Mouse (Mus musculus): ENCODE data around the gene Rnf224. TPM values are rescaled to one million over a fixed set of nuclear protein-coding genes. Genes with fewer than 3 reads are reported as not detected.

The Rnf224 gene
- polyA plus RNA-seq, 1 experiment from 2014 or later: not detected

DNA sequence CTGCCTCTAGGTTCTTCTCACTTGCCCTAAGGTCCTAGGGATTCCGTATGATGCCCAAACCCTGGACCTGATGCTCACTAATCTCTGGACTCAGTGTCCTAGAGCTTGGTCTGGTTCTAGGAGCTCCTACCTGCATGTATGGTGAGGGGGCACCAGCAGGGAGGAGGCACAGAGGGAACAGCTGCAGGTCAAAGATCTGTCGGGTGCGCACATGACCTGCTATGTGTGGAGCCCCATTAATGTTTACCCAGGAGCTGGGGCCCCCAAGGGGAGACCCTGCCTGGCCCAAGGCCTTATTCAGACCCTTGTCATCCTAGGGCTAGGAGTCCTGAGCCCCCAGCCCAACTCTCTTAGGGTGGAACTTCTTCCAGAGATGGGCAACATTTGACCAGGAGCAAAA is 2.5 kb downstream of the Rnf224 start, which contains the start of gene Slc34a3:
Slc34a3 (minus strand) TSS at position 315 of the 400 bp plus-strand sequence.
- H3K4me3 ChIP-seq: no peak within 1 kb of the TSS
- H3K9me3 ChIP-seq: no peaks in the 10 kb centered on the region
- no peaks in the 10 kb centered on the region for H3K36me3 ChIP-seq
- no peak within 1 kb of the TSS for H3K27ac ChIP-seq (replicated peaks)
- no peak within 1 kb of the TSS for H3K9ac ChIP-seq
- H3K4me1 ChIP-seq (replicated peaks): peaks cover 1% of the 10 kb centered on the region
- no peak for ATAC-seq (ENCODE audit: low read depth)
- no peaks in the 10 kb centered on the region; the same call in 1 of the 2 replicates for H3K27me3 ChIP-seq
- 79% methylated on average over 3 of the region's 3 CpGs for WGBS
- H3K4me2 ChIP-seq: no peak within 1 kb of the TSS

DNA sequence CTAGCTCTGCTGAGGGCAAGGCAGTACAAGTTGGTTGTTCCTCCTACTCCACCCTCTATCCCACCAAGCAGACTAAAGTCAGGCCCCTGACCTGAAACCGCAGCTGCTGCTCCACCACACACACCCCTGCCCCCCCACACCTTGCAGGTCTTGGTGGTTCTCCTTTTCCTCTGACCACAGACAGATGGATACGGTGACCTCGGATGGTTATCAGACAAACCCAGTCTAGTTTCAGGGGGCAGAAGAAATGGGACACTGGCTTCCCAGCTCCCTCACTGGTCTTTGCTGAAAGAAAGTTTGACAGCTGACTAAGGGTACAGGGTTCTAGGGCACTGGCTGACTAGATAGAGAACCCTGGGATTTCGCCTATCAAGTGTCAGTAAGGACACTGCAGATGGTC is 3.2 kb downstream of the Rnf224 start:
- no peak for ATAC-seq (ENCODE audit: low read depth)
- Histone ChIP-seq H3K36me3 (no peaks in the 10 kb centered on the region), H3K9me3 (no peaks in the 10 kb centered on the region), H3K4me3 (no peak overlapping the region), H3K4me1 (replicated peaks) (peaks cover 8% of the 10 kb centered on the region), H3K27me3 (no peaks in the 10 kb centered on the region; the same call in 1 of the 2 replicates), H3K4me2 (no peak overlapping the region), H3K27ac (replicated peaks) (no peak overlapping the region), H3K9ac (no peak overlapping the region)
- WGBS: 82% methylated on average over 4 of the region's 4 CpGs

DNA sequence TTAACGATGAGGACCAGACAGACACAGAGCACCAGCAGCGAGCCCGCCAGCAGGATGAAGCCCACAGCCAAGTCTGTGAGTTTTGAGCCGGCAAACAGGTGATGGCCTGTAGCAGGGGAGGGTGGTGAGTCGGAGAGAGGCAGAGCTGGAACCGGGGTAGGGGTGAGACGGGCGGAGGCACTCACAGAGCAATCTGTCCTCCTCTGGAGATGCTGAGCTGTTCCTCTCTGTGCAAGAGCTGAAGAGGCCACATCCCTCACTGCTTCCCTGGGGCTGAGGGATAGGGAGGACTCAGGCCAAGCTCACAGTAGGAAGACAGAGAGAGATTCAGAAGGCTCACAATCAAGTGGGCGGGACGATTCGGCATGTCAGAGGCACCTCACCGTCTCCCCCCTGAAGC is 5.5 kb downstream of the Rnf224 start:
- no peak overlapping the region for H3K4me2 ChIP-seq
- H3K36me3 ChIP-seq: no peaks in the 10 kb centered on the region
- no peak overlapping the region for H3K27ac ChIP-seq (replicated peaks)
- H3K4me1 ChIP-seq (replicated peaks): peaks cover 10% of the 10 kb centered on the region
- no peak for ATAC-seq (ENCODE audit: low read depth)
- 63% methylated on average over 12 of the region's 12 CpGs for WGBS
- H3K27me3 ChIP-seq: no peaks in the 10 kb centered on the region; the same call in 1 of the 2 replicates
- no peak overlapping the region for H3K4me3 ChIP-seq
- no peaks in the 10 kb centered on the region for H3K9me3 ChIP-seq
- no peak overlapping the region; the same call in 1 of the 2 replicates for H3K9ac ChIP-seq

DNA sequence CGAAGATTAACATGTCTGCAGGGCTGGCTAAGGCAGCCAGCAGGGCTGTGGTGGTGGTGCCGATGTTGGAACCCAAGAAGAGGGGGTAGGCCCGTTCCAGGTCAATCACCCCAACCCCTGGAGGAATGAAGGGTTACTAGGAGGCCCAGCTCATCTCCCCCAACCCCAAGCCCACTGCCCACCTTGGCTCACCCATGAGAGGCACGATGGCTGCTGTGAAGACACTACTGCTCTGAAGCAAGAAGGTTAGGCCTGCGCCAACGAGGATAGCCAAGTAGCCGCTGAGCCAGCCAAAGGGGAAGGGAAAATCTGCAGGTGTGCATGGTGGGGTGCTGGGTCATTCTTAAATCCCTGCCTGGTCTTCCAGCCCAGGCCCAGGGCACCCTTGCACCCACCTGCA is 6.0 kb downstream of the Rnf224 start:
- Histone ChIP-seq H3K27me3 (no peaks in the 10 kb centered on the region; the same call in 1 of the 2 replicates), H3K4me2 (no peak overlapping the region), H3K4me3 (no peak overlapping the region), H3K4me1 (replicated peaks) (peaks cover 14% of the 10 kb centered on the region), H3K36me3 (no peaks in the 10 kb centered on the region), H3K9ac (no peak overlapping the region; the same call in 1 of the 2 replicates), H3K27ac (replicated peaks) (no peak overlapping the region), H3K9me3 (no peaks in the 10 kb centered on the region)
- ATAC-seq (ENCODE audit: low read depth): no peak
- 91% methylated on average over 7 of the region's 7 CpGs for WGBS

DNA sequence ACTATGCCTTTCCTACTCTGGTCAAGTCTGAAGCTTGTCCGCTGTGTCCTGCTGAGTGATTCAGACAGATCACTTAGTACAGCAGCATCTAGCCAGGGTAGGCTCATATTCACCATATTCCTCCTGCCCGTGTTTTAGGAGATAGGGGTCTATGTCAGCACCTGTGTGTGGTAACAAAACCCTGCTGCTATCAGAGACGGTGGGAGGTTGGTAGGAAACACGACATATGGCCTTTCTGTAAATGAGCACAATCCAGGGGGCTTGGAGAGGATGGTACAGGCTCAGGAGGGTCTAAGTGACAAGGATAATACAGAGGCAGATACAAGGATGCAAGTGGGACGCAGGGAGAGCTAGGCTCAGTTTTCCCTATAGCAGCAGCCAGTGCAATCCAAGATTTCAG is 7.0 kb downstream of the Rnf224 start:
- Histone ChIP-seq H3K27me3 (no peaks in the 10 kb centered on the region; the same call in 1 of the 2 replicates), H3K4me2 (no peak overlapping the region), H3K36me3 (no peaks in the 10 kb centered on the region), H3K9me3 (no peaks in the 10 kb centered on the region), H3K4me1 (replicated peaks) (peaks cover 18% of the 10 kb centered on the region), H3K4me3 (no peak overlapping the region), H3K27ac (replicated peaks) (no peak overlapping the region), H3K9ac (no peak overlapping the region)
- 85% methylated on average over 5 of the region's 5 CpGs for WGBS
- no peak for ATAC-seq (ENCODE audit: low read depth)

DNA sequence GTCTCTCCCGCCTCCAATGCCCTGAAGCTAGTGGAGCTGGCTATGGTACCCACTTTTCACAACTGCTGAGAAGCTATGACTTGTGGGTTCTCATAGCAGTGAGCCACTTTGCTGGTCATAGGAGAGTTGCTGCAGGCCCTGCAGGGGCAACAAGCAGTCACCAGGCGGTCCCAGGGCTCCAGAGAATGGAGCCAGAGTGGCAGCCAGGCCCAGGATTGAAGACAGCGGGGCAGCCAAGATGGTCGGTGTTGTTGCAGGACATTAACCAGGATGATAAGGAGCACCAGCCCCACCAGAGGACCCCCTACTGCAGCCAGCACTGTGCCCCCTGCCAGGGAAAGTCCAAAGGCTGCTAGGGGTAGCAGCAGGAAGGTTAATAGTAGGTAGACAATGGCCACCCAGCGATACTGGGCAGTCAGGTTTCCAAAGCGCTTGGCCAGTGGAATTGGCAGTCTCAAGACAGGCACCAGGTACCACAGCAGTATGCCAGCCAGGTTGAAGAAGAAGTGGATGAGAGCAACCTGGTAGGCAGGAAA is 7.5 kb downstream of the Rnf224 start:
- Histone ChIP-seq H3K4me2 (peak overlapping the region; percentile 42), H3K9me3 (no peaks in the 10 kb centered on the region), H3K9ac (peak overlapping the region; percentile 44; the same call in 1 of the 2 replicates), H3K27me3 (no peaks in the 10 kb centered on the region; the same call in 1 of the 2 replicates), H3K36me3 (no peaks in the 10 kb centered on the region), H3K27ac (replicated peaks) (no peak overlapping the region; the same call in 1 of the 2 replicates), H3K4me1 (replicated peaks) (peaks cover 18% of the 10 kb centered on the region), H3K4me3 (peak overlapping the region; percentile 20; the same call in 1 of the 2 replicates)
- WGBS: 68% methylated on average over 6 of the region's 6 CpGs
- no peak for ATAC-seq (ENCODE audit: low read depth)

DNA sequence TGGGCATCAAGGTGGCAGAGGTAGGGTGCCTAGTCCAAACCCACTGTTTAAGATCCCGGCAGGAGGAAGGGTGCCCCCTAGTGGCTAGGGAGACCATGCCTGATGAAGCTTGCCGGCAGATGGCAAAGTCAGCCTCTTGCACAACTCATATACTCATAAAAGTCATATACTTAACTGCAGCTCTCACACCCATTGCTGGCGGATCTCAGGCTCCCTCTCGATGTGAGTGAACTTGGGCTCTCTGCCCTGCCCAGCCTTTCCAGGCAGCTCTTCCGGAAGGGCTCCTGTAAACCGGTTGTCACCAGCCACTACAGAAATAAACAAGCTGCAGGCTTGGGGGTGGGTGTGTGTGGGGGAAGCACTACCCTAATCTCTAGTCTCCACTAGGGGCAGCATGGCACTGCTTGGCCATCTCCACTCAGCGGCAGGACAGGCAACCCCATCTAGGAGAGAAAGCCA is 8.1 kb downstream of the Rnf224 start:
- WGBS: 0% methylated on average over 7 of the region's 7 CpGs
- Histone ChIP-seq H3K4me1 (replicated peaks) (peaks cover 23% of the 10 kb centered on the region), H3K27ac (replicated peaks) (peak overlapping the region; percentile 69; the same call in 1 of the 2 replicates)

DNA sequence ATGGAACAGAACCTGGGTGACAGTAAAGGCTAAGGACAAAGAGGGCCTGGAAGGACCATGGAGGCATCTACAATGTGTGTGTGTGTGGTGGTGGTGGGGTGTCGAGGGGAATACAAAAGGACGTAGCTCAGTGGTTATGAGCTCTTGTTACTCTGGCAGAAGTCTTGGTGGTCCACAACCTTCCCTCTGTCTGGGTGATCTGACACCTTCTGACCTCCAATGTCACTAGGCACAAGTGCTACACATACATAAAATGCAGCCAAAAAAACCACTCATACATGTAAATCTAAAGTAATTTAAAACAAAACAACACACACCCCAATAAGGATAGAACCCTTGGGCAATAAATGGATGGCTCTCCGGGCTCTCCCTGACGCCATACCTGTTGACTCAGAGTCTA is 9.2 kb downstream of the Rnf224 start:
- ATAC-seq (ENCODE audit: low read depth): no peak

More for the DNA sequence above, 8.1 kb downstream of the Rnf224 start:
- ATAC-seq (ENCODE audit: low read depth): no peak
- H3K4me2 ChIP-seq: peak overlapping the region; percentile 42
- peak overlapping the region; percentile 44; the same call in 1 of the 2 replicates for H3K9ac ChIP-seq
- no peaks in the 10 kb centered on the region for H3K9me3 ChIP-seq
- H3K4me3 ChIP-seq: peak overlapping the region; percentile 20
- H3K36me3 ChIP-seq: no peaks in the 10 kb centered on the region
- H3K27me3 ChIP-seq: no peaks in the 10 kb centered on the region; the same call in 1 of the 2 replicates

DNA sequence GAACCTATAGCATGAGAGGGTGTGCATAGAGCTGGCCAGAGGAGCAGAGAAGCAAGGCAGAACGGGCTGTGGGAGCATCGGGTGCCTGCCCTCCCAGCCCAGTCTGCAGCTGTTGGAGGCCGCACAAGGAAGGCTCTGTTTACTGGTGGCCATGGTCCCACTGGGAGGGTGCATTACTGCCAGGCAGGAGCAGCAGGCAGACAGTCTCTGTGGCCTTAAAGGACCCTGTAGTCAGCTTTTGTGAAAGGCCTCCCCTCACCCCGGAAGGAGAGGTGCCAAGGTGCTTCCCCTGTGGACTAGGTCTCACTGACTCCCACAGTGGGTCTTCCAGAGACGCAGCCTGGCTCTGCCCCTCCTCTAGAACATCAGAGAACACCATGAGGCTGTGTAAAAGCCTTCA is 9.7 kb downstream of the Rnf224 start:
- Histone ChIP-seq H3K4me1 (replicated peaks) (peaks cover 30% of the 10 kb centered on the region), H3K9me3 (no peaks in the 10 kb centered on the region), H3K27ac (replicated peaks) (no peak overlapping the region), H3K27me3 (no peaks in the 10 kb centered on the region; the same call in 1 of the 2 replicates), H3K4me2 (no peak overlapping the region), H3K9ac (no peak overlapping the region), H3K4me3 (no peak overlapping the region), H3K36me3 (peaks cover 5% of the 10 kb centered on the region)
- WGBS: 81% methylated on average over 5 of the region's 5 CpGs
- ATAC-seq (ENCODE audit: low read depth): no peak

More for the DNA sequence above, 9.2 kb downstream of the Rnf224 start:
- Histone ChIP-seq H3K4me1 (replicated peaks) (peaks cover 30% of the 10 kb centered on the region), H3K36me3 (no peaks in the 10 kb centered on the region), H3K4me3 (no peak overlapping the region), H3K4me2 (no peak overlapping the region), H3K9ac (no peak overlapping the region), H3K27me3 (no peaks in the 10 kb centered on the region; the same call in 1 of the 2 replicates), H3K9me3 (no peaks in the 10 kb centered on the region), H3K27ac (replicated peaks) (no peak overlapping the region)
- WGBS: 85% methylated on average over 4 of the region's 4 CpGs

DNA sequence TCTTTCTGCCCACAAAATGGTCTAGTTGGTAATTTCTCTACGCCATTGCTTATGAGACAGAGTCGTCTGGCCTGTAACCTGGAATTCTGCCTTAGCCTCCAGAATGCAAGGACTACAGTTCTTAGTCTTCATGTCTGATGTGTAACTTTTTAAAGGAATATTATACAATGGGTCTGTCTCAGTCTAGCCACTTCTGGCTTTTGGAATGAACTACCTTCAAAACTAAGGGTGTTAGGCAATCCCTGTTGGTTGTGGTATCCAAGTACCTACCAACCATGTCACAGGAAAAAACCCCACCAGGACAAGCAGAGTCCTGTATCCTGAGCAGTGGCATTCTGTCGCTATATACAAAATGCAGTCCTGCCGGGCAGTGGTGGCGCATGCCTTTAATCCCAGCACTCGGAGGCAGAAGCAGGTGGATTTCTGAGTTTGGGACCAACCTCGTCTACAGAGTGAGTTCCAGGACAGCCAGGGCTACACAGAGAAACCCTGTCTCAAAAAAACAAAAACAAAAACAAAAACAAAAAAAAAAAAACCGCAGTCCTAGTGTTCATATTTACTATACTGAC is 10.7 kb downstream of the Rnf224 start:
- H3K27ac ChIP-seq (replicated peaks): peak overlapping the region; percentile 97
- no peak for ATAC-seq (ENCODE audit: low read depth)
- peak overlapping the region; percentile 55 for H3K4me2 ChIP-seq
- H3K9ac ChIP-seq: peak overlapping the region; percentile 74; the same call in 1 of the 2 replicates
- WGBS: 82% methylated on average over 8 of the region's 8 CpGs
- H3K9me3 ChIP-seq: no peaks in the 10 kb centered on the region
- H3K4me3 ChIP-seq: no peak overlapping the region
- H3K27me3 ChIP-seq: no peaks in the 10 kb centered on the region; the same call in 1 of the 2 replicates
- peaks cover 14% of the 10 kb centered on the region for H3K36me3 ChIP-seq
- H3K4me1 ChIP-seq (replicated peaks): peaks cover 30% of the 10 kb centered on the region

DNA sequence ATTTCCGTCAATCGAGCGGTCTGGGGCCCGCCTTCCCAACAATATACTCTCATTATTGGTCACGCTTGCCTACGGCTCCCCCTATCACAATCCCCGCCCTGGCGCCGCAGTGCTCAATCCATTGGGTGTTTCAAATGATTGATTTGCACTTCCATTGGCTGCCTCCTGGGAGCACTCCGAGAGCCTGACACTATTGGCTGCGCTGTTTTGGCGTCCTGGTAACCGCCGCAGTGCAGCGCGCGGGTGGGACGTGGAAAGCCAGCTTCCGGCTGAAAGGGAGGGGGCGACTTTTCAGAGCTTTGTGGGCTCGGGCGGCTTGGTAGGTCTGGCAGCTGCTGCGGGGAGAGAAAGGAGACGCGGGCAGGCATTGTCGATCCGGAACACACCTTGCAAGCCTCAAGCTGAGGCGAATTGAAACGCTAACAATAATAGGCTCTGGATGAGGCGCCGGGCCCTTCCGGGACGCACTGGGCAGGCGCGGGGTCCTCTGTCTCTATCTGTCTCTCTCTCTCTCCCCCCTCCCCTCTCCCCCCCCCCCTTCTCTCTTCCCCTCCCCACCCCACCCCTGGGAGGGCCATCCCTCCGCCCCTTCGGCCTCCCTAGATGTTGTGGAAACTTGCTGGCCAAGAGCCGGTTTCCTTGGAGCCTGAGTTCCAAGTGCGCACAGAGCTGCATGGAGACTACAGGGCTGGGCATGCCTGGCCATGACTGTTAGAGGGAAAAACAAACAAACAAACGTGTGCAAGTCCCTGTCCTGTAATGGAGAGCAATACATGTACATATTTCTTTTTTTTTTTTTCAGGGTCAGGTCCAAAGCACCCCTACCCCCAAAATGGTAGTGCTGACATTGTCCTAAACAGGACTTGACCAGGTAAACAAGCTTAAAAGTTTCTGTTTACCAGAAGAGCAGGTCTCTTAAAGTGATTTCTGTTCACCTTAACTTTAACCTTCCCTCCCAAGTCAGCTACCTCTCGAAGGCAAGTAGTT is 11.5 kb downstream of the Rnf224 start:
- Histone ChIP-seq H3K9me3 (no peaks in the 10 kb centered on the region), H3K4me2 (peak overlapping the region; percentile 55), H3K9ac (peak overlapping the region; percentile 74), H3K27me3 (no peaks in the 10 kb centered on the region), H3K27ac (replicated peaks) (peak overlapping the region; percentile 97), H3K4me3 (peak overlapping the region; percentile 50), H3K4me1 (replicated peaks) (peaks cover 30% of the 10 kb centered on the region), H3K36me3 (peaks cover 14% of the 10 kb centered on the region)
- ATAC-seq (ENCODE audit: low read depth): peak; percentile 97
- 2% methylated on average over 41 of the region's 41 CpGs for WGBS

DNA sequence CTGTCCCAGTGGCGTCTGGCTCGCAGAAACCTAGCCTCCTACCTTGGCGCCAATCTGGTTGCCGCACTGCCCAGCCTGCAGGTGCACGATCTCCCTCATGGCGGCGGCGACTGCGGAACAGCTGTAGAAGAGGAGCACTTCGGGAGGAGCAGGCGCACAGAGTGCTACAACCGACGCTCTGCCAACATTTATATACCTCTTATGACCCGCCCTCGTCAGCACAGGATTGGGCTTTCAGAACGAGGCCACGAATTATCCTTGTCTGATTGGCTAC is 12.2 kb downstream of the Rnf224 start, which contains the start of gene Tubb4b:
Tubb4b (minus strand) TSS at position 211 of the 274 bp plus-strand sequence.
- Histone ChIP-seq H3K4me1 (replicated peaks) (peaks cover 30% of the 10 kb centered on the region), H3K9ac (peak within 1 kb of the TSS; percentile 91), H3K4me3 (peak within 1 kb of the TSS; percentile 94), H3K9me3 (no peaks in the 10 kb centered on the region), H3K27ac (replicated peaks) (peak within 1 kb of the TSS; percentile 97), H3K36me3 (peaks cover 14% of the 10 kb centered on the region), H3K4me2 (peak within 1 kb of the TSS; percentile 96), H3K27me3 (no peaks in the 10 kb centered on the region)
- ATAC-seq (ENCODE audit: low read depth): no peak
- under 1% methylated on average over 17 of the region's 17 CpGs for WGBS

All from neural tube, embryonic 13.5 days (tissue).